Mouse (Mus musculus) kidney, adult 2 months (tissue): ENCODE data around the gene Rita1.

Source experiments
- CTCF ChIP-seq: fragments of 200-500 bp; conservative IDR thresholded peaks from 2 replicates; pipeline ENCODE4 v1.5.1; 2011; ENCODE audit warnings: low read depth, mild to moderate bottlenecking, control low read depth, low read length, moderate library complexity, mixed read lengths; ENCODE audit not compliant: insufficient read depth, insufficient read length
- POLR2A ChIP-seq: fragments of 200-500 bp; IDR thresholded peaks from one replicate; pipeline ENCODE4 v1.6.1; 2011; ENCODE audit warnings: low read depth, low read length, control low read depth

GRCm38 (mm10) chr5:120565171-120565905 lies 47.1 kb downstream of the Rita1 start:
- TF ChIP-seq POLR2A (no peak), CTCF (no peak)
